Mouse (Mus musculus) forebrain, postnatal 0 days (tissue): Measurements from ENCODE around the gene Olfr301. TPM values are rescaled to one million over a fixed set of nuclear protein-coding genes. Genes with fewer than 3 reads are reported as not detected.

ENCODE experiments used
- ATAC-seq: fragments of 200-750 bp; cut with Nextera tagmentation; 2 replicates; pipeline ENCODE4 v1.8.0; 2017; ENCODE audit warnings: mild to moderate bottlenecking, moderate library complexity
- DNase-seq: peaks from one replicate; pipeline ENCODE4 v3.0.0-alpha.2; 2015
- H3K27ac ChIP-seq: fragments of 300-500 bp; sonication (generic); 2 replicates; pipeline ENCODE4 v1.5.1; 2014; ENCODE audit warnings: low read depth, mild to moderate bottlenecking, antibody characterized with exemption, low read length, moderate library complexity, mixed read lengths
- H3K27me3 ChIP-seq: fragments of 300-500 bp; sonication (generic); 2 replicates; pipeline ENCODE4 v1.6.1; 2014; ENCODE audit warnings: mild to moderate bottlenecking, low read length, mixed read lengths; ENCODE audit not compliant: insufficient read depth
- H3K36me3 ChIP-seq: fragments of 300-500 bp; sonication (generic); 2 replicates; pipeline ENCODE4 v1.6.1; 2014; ENCODE audit warnings: mild to moderate bottlenecking, moderate library complexity; ENCODE audit not compliant: insufficient read depth
- H3K4me1 ChIP-seq: fragments of 300-500 bp; sonication (generic); 2 replicates; pipeline ENCODE4 v1.6.1; 2014; ENCODE audit warnings: antibody characterized with exemption; ENCODE audit not compliant: insufficient read depth
- H3K4me2 ChIP-seq: fragments of 300-500 bp; sonication (generic); 2 replicates; pipeline ENCODE4 v1.6.1; 2014; ENCODE audit warnings: low read depth, mild to moderate bottlenecking, moderate library complexity
- H3K4me3 ChIP-seq: fragments of 300-500 bp; sonication (generic); 2 replicates; pipeline ENCODE4 v1.5.1; 2014; ENCODE audit warnings: low read depth, low read length, mixed read lengths
- H3K9ac ChIP-seq: fragments of 300-500 bp; sonication (generic); 2 replicates; pipeline ENCODE4 v1.6.1; 2014; ENCODE audit warnings: mild to moderate bottlenecking
- H3K9me3 ChIP-seq: fragments of 300-500 bp; sonication (generic); 2 replicates; pipeline ENCODE4 v1.6.1; 2016; ENCODE audit warnings: low read length
- CTCF ChIP-seq: sonication (generic); IDR thresholded peaks from 2 replicates; pipeline ENCODE4 v1.5.1; 2016; ENCODE audit warnings: antibody characterized with exemption, control low read depth, low read depth
- WGBS: fragments of 180-500 bp; shearing (Covaris S2); extraction: QIAGEN DNeasy Blood & Tissue Kit; methylation state at CpG from one replicate; pipeline ENCODE4 v1.1.7; 2014; 5-methylcytosine and 5-hydroxymethylcytosine counted together
- polyA plus RNA-seq: library from polyadenylated mRNA; unstranded; fragments of >200 nt; fragmentation: Nextera tagmentation; extraction: Ambion mirVana; gene quantifications from 2 replicates; pipeline ENCODE4 v1.2.1, GENCODE M21; 2015
- total RNA-seq: library from RNA; depleted of rRNA; stranded (reverse); fragments of >200 nt; gene quantifications from 2 replicates; pipeline ENCODE4 v1.2.3, GENCODE M21; 2014; rRNA removed

Gene Olfr301
- total RNA-seq (not detected in 2 replicates), polyA plus RNA-seq (not detected in 2 replicates)

- H3K27me3 ChIP-seq, result no peaks in the 10 kb centered on the region
- no peaks in the 10 kb centered on the region for H3K36me3 ChIP-seq
- H3K4me2 ChIP-seq, result no peak within 1 kb of the TSS
- no peak within 1 kb of the TSS for H3K4me3 ChIP-seq
- H3K4me1 ChIP-seq, result no peaks in the 10 kb centered on the region
- DNase-seq (no peak), ATAC-seq (no peak)
- 89% methylated on average over 2 of the region's 2 CpGs for WGBS
- no peaks in the 10 kb centered on the region for H3K9me3 ChIP-seq
- H3K9ac ChIP-seq, result no peak within 1 kb of the TSS
- H3K27ac ChIP-seq, result no peak within 1 kb of the TSS
- TF ChIP-seq CTCF, result no peak
These were observed at the start of gene Olfr301 for GRCm38 (mm10) chr7:86403546-86403945. Gene Olfr301, plus strand, starts transcription at chr7:86403846.

GRCm38 (mm10) chr7:86366828-86367227 lies 36.8 kb upstream of the Olfr301 start, which contains the start of gene Olfr305:
Gene Olfr305, minus strand, starts transcription at chr7:86366928.
- Histone ChIP-seq H3K4me1 (no peaks in the 10 kb centered on the region), H3K36me3 (no peaks in the 10 kb centered on the region), H3K27me3 (no peaks in the 10 kb centered on the region), H3K4me3 (no peak within 1 kb of the TSS), H3K4me2 (no peak within 1 kb of the TSS), H3K27ac (no peak within 1 kb of the TSS), H3K9ac (no peak within 1 kb of the TSS), H3K9me3 (no peaks in the 10 kb centered on the region)
- WGBS, result 90% methylated on average over 1 of the region's 1 CpGs
- no peak for TF ChIP-seq CTCF
- ATAC-seq (no peak), DNase-seq (no peak)

- H3K27ac ChIP-seq, result no peak overlapping the region
- 75% methylated on average over 3 of the region's 3 CpGs for WGBS
- H3K4me3 ChIP-seq, result no peak overlapping the region
- no peaks in the 10 kb centered on the region for H3K9me3 ChIP-seq
- H3K36me3 ChIP-seq, result no peaks in the 10 kb centered on the region
- H3K27me3 ChIP-seq, result no peaks in the 10 kb centered on the region
- ATAC-seq, result no peak
- no peak overlapping the region for H3K9ac ChIP-seq
- no peaks in the 10 kb centered on the region for H3K4me1 ChIP-seq
- 0 out of 2 replicates have a peak, but pooled peaks have one; percentile 6 for TF ChIP-seq CTCF
- DNase-seq, result no peak
- no peak overlapping the region for H3K4me2 ChIP-seq
These were observed 17.9 kb upstream of the Olfr301 start for GRCm38 (mm10) chr7:86385769-86386168.

DNA sequence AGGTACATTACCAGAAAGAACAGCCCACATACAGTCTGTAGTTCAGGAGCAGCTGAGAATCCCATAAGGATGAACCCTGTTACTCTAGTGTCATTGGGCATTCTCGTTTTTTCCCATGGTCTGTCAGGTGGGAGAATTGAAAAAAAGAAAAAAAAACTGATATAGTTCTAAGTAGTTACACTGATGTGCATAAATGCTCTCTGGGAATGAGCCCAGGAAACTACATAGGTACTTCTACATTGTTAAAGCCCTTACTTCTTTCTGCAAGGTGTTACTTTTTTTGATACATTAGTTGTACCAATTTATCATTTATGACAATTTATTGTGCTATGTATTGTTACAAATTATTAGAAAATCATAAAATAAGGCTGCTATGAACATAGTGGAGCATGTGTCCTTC lies 17.1 kb upstream of the Olfr301 start, which contains the start of gene Olfr304:
TSS of gene Olfr304 (minus strand) at position 101 of the 400 bp plus-strand sequence.
- WGBS, result 73% methylated on average over 1 of the region's 1 CpGs
- ATAC-seq, result no peak

DNA sequence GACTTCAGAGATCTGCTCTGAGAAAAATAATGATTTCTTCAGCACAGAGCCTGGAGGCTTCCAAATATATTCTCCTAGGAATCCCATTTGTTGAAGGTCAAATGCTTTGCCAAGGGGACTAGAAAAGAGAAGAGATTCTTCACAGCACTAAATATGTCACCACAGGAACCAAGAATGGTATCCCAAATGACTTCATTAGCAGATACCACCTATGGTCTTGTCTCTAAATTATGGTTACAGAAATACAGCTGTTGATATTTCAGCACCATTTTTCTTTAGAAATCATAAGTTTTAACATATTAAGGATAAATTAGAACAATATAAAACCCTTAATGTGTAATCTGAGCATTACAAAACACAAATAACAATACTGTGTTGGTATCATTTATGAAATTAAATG lies 6.0 kb upstream of the Olfr301 start, which contains the start of gene Olfr303:
TSS of gene Olfr303 (minus strand) at position 101 of the 400 bp plus-strand sequence.
- Histone ChIP-seq H3K9ac (no peak within 1 kb of the TSS), H3K9me3 (no peaks in the 10 kb centered on the region), H3K4me3 (no peak within 1 kb of the TSS), H3K27ac (no peak within 1 kb of the TSS), H3K36me3 (no peaks in the 10 kb centered on the region), H3K4me1 (no peaks in the 10 kb centered on the region), H3K27me3 (no peaks in the 10 kb centered on the region), H3K4me2 (no peak within 1 kb of the TSS)
- DNase-seq, result no peak
- no peak for TF ChIP-seq CTCF
- no peak for ATAC-seq

More for the DNA sequence above, 17.1 kb upstream of the Olfr301 start, which contains the start of gene Olfr304:
- Histone ChIP-seq H3K9me3 (no peaks in the 10 kb centered on the region), H3K4me2 (no peak within 1 kb of the TSS), H3K36me3 (no peaks in the 10 kb centered on the region), H3K4me1 (no peaks in the 10 kb centered on the region), H3K9ac (no peak within 1 kb of the TSS), H3K4me3 (no peak within 1 kb of the TSS), H3K27me3 (no peaks in the 10 kb centered on the region), H3K27ac (no peak within 1 kb of the TSS)
- no peak for TF ChIP-seq CTCF
- no peak for DNase-seq

DNA sequence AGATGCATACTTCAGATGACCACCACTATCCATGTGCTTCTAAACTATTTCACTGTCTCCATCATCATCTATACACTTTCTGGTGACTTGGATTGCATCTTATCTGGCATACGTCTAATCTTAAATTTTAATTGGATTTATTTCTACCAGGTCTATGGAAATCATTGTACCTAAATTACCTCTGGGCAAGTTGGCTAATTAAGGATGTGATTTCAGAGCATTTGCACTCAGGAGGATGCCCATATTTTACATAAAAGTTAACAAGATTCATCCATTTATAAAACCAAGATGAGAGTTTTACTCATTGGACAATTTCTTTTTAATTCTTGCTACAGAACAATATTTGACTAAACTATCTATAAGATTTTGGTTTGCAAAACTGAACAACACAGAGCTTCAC lies 56.0 kb downstream of the Olfr301 start, which contains the start of gene Olfr299:
TSS of gene Olfr299 (plus strand) at position 301 of the 400 bp plus-strand sequence.
- ATAC-seq (no peak), DNase-seq (no peak)
- H3K4me3 ChIP-seq, result no peak within 1 kb of the TSS
- H3K27ac ChIP-seq, result no peak within 1 kb of the TSS
- WGBS, result 84% methylated on average over 1 of the region's 1 CpGs
- H3K4me1 ChIP-seq, result no peaks in the 10 kb centered on the region
- TF ChIP-seq CTCF, result no peak
- H3K9me3 ChIP-seq, result no peaks in the 10 kb centered on the region
- no peaks in the 10 kb centered on the region for H3K36me3 ChIP-seq
- no peak within 1 kb of the TSS for H3K9ac ChIP-seq
- no peak within 1 kb of the TSS for H3K4me2 ChIP-seq
- no peaks in the 10 kb centered on the region for H3K27me3 ChIP-seq

Other genes starting within 250 kb of the Olfr301 start
- gene Vmn2r75, start 232.1 kb upstream of the Olfr301 start, total RNA-seq, result not detected in 2 replicates
- not detected in 2 replicates for gene Vmn2r75, start 232.1 kb upstream of the Olfr301 start, polyA plus RNA-seq
- gene Vmn2r76, start 157.5 kb upstream of the Olfr301 start, total RNA-seq, result not detected in 2 replicates
- not detected in 2 replicates for gene Vmn2r76, start 157.5 kb upstream of the Olfr301 start, polyA plus RNA-seq
- not detected in 2 replicates for gene Olfr310, start 126.7 kb upstream of the Olfr301 start, total RNA-seq
- not detected in 2 replicates for gene Olfr310, start 126.7 kb upstream of the Olfr301 start, polyA plus RNA-seq
- gene Olfr309, start 90.1 kb upstream of the Olfr301 start, total RNA-seq, result not detected in 2 replicates
- not detected in 2 replicates for gene Olfr309, start 90.1 kb upstream of the Olfr301 start, polyA plus RNA-seq
- gene Olfr308, start 78.2 kb upstream of the Olfr301 start, total RNA-seq, result not detected in 2 replicates
- gene Olfr308, start 78.2 kb upstream of the Olfr301 start, polyA plus RNA-seq, result not detected in 2 replicates
- not detected in 2 replicates for gene Olfr307, start 66.3 kb upstream of the Olfr301 start, total RNA-seq
- not detected in 2 replicates for gene Olfr307, start 66.3 kb upstream of the Olfr301 start, polyA plus RNA-seq
- gene Olfr305, start 36.9 kb upstream of the Olfr301 start, total RNA-seq, result not detected in 2 replicates
- not detected in 2 replicates for gene Olfr305, start 36.9 kb upstream of the Olfr301 start, polyA plus RNA-seq
- not detected in 2 replicates for gene Olfr304, start 17.2 kb upstream of the Olfr301 start, total RNA-seq
- gene Olfr304, start 17.2 kb upstream of the Olfr301 start, polyA plus RNA-seq, result not detected in 2 replicates
- gene Olfr303, start 6.1 kb upstream of the Olfr301 start, total RNA-seq, result not detected in 2 replicates
- not detected in 2 replicates for gene Olfr303, start 6.1 kb upstream of the Olfr301 start, polyA plus RNA-seq
- not detected in 2 replicates for gene Olfr299, start 56.1 kb downstream of the Olfr301 start, total RNA-seq
- gene Olfr299, start 56.1 kb downstream of the Olfr301 start, polyA plus RNA-seq, result not detected in 2 replicates
- not detected in 2 replicates for gene Olfr298, start 88.6 kb downstream of the Olfr301 start, total RNA-seq
- not detected in 2 replicates for gene Olfr298, start 88.6 kb downstream of the Olfr301 start, polyA plus RNA-seq
- not detected in 2 replicates for gene Olfr297, start 116.1 kb downstream of the Olfr301 start, total RNA-seq
- not detected in 2 replicates for gene Olfr297, start 116.1 kb downstream of the Olfr301 start, polyA plus RNA-seq
- gene Olfr295, start 180.0 kb downstream of the Olfr301 start, total RNA-seq, result not detected in 2 replicates
- gene Olfr295, start 180.0 kb downstream of the Olfr301 start, polyA plus RNA-seq, result not detected in 2 replicates
- not detected in 2 replicates for gene Olfr294, start 212.8 kb downstream of the Olfr301 start, total RNA-seq
- gene Olfr294, start 212.8 kb downstream of the Olfr301 start, polyA plus RNA-seq, result not detected in 2 replicates
- not detected in 2 replicates for gene Olfr293, start 245.2 kb downstream of the Olfr301 start, total RNA-seq
- not detected in 2 replicates for gene Olfr293, start 245.2 kb downstream of the Olfr301 start, polyA plus RNA-seq